Mouse (Mus musculus): ENCODE data around the gene Bves. TPM values are rescaled to one million over a fixed set of nuclear protein-coding genes. Genes with fewer than 3 reads are reported as not detected.
"Not testable (repeated sequence)": the region's sequence is repeated elsewhere in the genome, so short reads cannot be mapped to it uniquely, and the experiment has no call there.

Gene Bves
- 1.5 and 1.7 TPM in 2 replicates for polyA plus RNA-seq (2012; rRNA removed)

DNA sequence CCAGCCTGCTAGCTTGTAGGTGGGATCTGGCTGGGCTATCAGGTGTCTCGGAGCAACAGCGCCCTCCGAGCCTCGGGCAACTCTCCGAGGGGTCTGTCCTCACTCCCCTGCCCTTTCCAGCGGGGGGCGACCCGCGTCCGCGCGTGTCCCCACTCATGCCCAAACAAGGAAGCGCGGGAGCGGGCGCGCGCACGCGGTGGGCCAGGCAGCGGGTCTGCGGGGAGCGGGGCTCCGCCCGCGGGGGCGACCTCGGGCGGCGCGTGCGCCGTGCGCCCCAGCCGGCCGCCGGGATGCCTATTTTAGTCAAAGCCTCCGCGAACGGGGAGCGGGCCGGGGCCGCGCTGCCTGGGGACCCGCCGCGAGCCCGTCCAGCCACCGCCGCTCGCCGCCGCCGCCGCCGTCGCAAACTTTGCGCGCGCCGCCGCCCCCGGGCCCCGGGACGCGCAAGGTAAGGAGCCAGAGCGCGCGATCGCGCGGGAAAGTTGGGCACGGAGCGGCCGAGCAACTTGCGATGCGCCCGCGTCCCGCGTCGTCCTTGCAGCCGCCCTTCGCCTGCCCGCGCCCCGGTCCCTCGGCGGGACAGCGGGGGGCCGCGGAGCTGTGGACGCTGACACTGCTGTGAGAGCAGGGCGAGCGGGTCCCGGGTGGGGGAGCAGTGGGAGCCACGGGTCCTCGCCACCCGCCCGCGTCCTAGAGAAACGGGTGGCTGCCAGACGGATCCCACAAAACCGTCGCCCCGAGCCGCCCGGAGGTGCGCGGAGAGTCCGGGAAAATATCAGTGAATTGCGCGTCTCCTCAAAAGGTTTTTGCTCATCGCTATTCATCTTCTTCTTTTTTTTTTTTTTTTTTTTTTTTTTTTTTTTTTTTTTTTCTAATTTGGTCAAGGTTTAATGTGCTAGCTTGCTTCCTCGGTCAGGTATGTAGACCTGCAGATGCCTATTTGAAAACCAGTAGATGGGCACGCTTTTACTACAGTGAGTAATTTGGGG is at the start of gene Bves:
Gene Bves, plus strand, starts transcription at position 339 of the 989 bp plus-strand sequence.
- DNase-seq (ENCODE audit: low read depth) = no peak

DNA sequence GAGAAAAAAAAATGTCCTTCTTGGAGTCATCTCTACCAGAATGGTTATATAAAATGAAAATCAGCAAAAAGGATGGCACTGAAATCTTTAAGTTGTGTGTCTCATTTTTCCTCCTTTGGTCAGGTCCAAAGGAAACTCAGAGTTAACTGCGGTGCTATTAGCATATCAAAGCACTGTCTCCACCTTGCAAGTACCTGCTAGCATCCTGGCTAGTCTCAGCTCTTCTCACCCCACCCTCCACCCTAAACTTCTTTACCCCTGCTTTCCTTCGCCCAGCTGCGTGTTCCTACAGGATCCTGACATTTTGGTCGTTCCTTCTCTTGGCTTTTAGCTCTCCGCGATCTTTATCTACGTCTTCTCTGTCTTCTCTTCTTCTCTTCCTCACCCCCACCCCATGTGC is 47.2 kb upstream of the Bves start:
- DNase-seq (ENCODE audit: low read depth) = no peak

DNA sequence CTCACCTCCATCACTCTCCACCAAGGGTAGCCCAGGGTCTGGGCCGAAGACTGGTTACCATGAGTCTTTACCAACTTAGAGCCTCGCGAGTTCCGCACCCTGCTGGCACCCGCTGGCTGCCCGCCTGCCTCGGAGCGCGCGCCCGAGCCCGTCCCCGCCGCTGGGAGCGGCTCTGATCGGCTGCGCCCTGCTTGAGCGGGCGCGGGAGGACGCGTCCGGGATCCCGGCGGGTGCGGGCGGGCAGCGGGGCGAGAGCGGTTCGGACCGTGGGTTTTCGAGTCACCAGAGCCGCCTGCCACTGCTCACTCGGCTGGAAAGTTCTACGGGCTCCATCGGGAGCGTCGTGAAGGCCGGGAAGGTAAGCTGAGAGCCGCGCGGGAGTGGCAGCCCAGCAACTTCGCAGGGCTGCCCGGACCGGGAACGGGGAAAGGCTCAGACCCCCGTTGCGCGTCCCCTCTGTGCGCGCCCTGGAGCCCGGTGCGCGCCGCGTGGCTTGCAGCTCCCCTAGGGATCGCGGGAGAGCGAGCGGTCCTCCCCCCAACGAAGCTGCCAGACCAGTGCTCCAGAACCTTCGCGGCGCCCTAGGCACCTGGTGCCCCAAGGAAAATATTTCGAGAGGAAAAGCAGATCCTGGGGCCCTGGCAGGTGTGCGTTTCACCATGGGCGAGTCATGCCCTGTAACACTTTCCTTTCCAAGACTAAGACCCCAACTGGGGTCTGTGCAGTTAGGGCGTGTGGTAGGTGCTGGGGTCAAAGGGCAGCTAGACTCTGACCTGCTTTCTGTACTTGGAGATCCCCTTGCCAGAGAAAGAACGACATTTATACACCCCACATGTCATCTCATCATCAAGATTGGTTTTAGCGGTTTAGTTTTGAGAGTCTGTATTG is 46.1 kb upstream of the Bves start:
- DNase-seq (ENCODE audit: low read depth) = no peak

DNA sequence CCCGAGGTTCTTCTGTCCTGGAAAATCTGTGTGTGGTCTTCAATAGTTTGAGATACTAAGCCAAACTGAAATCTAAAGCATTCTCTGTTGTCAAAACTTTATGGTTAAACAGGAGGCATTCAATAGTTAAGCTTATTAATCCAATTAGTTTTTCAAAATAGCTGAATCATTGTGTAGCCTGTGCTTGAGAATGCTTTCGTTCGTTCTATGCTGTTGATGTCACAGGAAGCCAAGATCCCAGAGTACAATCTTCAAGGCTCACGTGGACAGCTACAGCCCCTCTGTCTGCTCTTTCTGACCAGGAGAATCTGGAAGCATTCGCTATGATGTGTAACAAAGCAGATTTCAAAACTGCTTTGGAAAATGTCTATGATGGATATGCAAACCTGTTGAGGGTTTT is 45.0 kb upstream of the Bves start:
- no peak for DNase-seq (ENCODE audit: low read depth)

DNA sequence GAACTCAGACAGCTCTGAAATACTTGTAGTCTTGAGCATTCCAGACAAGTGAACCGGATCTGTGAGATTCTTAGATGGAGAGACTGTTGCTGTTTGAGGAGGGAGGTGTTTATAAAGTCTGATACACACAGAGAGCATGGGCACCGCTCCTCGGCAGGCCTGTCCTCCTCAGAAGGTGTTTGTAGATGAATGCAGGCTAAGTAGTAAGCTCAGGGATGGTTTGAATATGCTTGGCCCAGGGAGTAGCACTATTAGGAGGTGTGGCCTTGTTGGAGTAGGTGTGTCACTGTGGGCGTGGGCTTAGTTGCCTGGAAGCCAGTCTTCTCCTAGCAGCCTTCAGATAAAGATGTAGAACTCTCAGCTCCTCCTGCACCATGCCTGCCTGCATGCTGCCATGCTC is 43.4 kb upstream of the Bves start:
- DNase-seq (ENCODE audit: low read depth) = not testable (repeated sequence)

DNA sequence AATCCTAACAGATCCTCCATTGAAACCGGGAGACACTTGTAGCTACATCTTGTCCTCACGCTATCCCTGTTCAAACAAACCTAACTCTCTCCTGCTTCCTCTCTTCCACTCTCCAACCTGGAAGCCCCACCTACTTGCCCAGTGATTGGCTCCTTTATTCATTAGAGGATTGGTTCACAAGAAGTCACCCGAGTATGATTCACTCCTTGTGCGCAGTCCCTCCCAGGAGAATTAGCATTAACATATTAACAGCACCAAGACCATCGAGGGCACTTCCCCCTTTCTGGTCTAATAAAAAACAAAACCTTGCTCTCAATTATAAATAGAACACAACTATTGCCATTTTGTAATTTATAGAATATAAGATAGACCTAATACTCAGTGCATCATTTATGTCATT is 40.5 kb upstream of the Bves start:
- DNase-seq (ENCODE audit: low read depth) = no peak

DNA sequence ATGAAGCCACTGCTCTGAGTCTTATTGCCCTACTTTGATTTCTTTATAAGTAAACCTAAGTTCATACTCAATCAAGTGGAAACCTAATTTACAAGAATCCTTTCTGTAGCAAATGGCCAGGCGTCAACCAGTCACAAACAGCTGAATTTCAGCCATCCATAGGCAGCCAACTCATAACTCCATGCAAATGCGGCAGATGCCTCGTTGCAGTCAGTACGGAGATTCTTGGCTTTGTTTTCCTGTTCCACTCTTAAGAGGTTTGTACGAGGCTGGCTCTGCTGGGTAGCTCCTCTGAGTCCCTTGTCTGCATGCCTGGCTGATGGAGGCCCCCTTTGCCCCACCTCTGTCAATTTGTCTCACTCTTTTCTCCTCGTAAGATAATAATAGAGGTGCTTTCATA is 37.1 kb upstream of the Bves start:
- DNase-seq (ENCODE audit: low read depth) = no peak

DNA sequence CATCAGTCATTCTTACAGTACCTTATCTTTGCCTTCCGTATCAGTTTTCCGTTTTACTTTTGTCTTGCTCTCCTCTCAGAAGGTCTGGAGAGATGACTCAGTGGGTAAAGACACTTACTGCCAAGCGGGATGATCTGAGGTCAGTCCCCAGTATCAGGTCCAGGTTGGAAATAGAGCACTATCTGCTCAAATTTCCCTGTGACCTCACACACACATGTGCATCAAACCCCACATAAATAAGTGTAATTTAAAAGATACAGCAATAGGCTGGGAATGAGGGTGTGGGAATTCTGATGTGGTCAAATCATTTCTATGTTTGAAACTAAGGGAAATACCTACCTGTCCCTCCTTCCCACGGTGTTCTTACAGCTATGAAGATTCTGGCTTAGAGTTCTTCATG is 36.1 kb upstream of the Bves start:
- no peak for DNase-seq (ENCODE audit: low read depth)

DNA sequence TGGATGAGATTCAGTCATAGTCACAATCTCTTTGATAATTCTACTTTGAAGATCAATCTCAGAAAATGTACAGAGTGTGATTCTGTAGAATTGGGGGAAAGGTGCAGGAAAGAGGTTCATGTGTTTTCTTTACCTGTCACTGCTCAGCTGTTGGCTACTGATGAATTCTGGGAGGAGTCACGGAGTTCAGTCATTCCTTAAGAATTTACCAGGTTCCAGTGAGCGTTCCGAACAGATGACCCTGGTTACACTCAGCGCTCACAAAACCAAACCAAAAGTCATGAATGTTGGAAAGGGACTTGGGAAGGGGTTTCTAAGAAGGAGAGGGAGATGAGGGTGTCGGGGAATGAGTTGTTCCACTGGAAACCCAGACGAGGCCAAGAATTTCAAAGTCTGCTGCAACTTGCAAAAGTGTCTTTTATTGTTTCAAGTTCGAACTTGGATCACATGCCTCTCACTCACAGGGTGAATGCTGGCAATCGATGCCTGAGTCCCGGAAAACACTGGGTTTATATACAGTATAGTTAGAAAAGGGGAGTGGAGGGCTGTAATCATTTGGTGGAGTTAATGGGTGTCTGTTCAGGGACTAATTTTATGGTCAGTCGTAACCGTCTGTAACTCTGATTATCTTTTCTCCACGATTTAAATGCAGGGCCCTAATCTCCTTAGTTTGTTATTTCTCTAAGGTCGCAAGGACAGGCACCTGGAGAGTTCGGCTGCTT is 32.1 kb upstream of the Bves start:
- DNase-seq (ENCODE audit: low read depth) = no peak

DNA sequence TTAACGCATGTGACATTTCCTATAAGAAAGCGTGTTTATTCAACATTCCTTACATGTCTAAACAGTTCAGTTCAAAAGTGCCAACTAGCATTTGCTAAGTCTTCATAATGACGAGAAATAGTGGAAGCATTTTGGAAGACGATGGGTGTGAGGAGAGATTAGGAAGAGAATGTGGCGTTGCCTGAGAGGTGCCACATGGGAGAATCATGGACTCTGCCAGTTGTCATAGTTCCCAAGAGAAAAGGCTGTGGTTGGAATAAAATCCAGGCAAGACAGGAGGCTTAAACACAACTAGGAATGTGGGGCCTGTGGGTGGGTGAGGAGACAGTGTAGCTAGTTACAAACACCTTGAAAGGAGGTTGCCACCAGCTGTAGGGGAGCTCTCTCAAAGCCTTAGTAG is 30.4 kb upstream of the Bves start:
- DNase-seq (ENCODE audit: low read depth) = no peak

DNA sequence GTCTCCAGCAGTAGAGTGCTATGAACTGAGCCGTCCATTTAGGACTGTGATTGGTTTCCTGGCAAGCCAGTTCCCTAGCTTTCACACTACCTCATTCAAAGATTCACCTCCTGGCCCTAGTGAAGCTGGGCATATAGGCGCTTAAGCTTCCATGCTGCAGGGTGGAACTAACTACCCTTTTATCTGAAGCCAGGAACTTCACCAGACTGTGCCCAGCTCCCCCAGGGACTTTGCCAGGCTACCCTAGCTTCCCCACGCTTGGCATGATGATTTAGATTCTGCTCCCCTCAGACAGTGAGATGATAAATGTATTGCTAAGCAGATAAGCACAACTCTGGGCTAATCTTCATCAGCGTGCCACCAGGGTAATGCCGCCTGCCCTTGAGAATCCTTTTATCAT is 24.4 kb upstream of the Bves start:
- no peak for DNase-seq (ENCODE audit: low read depth)

DNA sequence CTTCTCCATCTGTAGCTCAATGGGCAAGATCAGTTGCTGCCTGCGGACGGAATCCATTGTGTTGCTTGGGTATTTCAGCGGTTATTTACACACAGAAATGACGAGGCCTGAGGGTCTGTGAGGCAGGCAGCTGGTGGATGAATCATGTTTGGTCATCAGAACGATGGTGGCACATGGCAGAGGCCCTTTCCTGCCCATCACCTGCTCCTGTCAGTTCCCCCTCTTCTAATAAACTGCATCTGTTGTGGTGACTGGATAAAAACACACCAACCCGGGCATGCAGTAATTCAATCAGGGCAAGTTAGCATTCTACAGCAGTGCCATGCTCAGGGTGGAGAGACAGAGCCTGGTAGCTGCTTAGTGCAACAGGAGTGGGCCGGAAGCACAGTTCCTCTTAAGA is 23.9 kb upstream of the Bves start:
- DNase-seq (ENCODE audit: low read depth) = no peak

DNA sequence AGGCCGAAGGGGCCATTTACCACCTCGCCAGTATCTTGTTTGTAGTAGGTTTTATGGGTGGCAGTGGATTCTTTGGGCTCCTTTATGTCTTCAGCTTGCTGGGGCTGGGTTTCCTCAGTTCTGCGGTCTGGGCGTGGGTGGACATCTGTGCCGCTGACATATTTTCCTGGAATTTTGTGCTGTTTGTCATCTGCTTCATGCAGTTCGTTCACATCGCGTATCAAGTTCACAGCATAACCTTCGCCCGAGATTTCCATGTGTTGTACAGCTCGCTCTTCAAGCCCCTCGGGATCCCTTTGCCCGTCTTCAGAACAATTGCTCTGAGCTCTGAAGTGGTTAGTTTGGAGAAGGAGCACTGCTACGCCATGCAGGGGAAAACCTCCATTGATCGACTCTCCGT is 20.7 kb upstream of the Bves start:
- DNase-seq (ENCODE audit: low read depth) = no peak

DNA sequence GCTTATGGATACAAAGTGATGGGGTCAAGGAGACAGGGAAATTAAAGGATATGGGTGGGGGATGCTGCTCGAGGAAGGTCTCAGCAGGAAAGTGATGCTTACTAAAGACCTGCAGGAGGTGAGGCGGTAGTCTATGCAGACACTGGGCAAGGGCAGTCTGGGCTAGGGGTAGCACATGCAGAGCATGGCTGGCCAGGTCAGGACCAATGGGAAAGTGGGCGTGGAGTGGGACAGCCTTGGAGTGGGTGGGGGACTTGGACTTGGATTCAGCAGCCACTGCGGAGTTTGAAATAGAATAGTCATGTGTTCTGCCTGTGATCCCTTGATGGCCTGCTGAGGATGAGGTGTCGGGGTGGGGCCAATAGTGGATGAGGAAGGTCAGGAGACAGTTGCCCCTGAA is 16.6 kb upstream of the Bves start:
- DNase-seq (ENCODE audit: low read depth) = no peak

DNA sequence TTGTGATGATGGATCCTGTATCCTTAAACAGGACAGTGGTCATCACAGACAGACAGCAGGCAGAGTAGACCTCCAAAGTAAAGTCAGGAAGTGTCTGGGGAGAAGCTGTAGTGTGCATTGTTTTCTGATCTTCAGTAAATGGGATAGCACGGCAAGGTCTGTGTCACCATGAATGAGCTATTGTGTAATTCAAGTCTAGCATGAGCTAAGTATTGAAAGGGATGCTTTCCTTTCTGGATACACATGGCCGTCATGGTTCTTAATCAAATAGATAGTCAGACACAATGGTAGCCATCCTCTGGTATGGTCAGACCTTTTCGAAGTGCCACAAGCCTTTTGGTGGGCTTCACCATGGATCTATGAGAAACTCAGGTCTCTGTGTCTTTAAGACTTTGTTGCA is 15.3 kb upstream of the Bves start:
- no peak for DNase-seq (ENCODE audit: low read depth)

DNA sequence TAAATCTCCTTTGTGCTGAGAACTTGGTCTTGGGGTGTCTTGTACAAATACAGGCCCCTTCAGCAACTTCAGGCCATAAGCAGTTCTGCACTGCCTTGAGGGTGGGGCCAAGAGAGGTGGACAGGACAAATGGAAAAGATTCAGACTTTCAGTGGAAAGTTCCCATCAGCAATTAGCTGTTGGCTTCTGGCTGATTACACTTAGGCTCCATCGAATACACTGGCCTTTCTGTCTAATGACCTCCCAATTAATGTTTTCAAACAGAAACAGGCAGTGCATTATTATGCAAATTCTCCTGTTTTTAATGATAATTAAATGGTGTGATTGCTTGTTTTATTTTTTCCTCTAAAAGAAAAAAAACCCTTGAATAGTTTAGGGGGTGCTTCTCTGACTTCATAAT is 11.4 kb upstream of the Bves start:
- DNase-seq (ENCODE audit: low read depth) = no peak

DNA sequence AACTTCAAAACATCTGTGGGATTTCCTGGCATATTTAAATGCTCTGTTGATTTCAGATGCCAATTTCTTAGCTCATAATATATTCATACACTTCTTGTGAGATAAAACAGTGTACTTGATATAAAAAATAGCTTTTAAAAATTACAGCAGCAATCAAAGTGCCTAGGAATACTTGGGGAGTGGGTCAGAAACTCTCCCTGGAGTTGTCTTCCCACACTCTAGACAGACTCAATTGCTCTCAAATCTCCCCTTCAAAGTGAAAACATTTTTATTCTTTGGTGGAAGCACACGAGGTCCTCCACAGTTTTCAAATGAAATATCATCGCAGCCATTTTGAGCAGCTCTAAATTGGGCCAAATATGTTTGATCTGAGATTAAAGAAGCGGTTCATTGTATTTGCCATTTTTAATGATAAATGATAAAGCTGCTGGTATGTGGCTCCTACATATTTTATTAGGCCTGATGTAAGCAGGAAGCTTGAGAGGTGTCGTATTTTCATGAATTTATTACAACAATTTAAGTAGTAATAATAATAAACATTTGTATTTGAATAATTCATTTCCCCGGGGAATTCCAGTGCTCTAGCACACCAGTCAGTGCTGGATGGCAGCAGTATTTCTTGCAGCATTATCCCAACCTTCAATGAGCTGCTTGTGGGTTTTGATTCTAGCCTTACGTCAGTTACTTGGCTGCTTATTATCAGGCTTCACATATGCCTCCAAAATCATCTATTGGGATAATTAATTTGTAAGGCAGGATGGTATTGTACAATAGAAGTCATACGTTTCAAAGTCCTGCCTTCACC is 7.2 kb upstream of the Bves start:
- DNase-seq (ENCODE audit: low read depth) = no peak

DNA sequence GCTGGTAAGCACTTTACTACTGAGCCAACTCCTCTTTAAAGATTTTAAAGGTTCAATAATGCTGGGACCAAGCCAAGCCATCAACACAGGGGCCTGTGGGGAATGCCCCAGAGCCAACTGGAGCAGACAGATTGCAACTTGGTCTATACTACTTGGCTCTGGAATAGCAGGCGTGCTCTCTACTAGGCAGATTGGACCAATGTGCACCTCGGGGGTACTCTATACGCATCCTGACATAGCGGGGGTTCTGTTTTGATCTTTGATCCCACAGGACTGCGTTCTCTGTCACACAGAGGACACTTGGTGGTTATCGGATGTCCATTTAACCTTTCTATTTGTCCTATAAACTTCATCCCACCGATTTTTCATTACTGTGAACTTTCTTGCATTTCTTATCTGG is 647 bp upstream of the Bves start:
- DNase-seq (ENCODE audit: low read depth) = no peak

DNA sequence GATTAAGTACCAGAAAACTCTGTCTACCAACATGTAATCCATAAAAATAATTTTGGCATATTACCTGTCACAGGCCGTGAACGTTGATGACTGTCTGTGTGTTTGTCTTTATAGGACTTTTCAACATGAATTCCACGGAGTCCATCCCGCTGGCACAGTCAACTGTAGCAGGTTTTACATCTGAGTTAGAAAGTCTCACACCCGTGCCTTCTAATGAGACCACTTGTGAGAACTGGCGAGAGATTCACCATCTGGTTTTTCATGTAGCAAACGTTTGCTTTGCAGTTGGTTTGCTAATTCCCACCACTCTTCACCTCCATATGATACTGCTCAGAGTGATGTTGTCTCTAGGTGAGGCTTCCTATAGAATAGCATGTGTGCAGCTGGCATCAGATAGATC is 3.5 kb downstream of the Bves start:
- DNase-seq (ENCODE audit: low read depth) = no peak

DNA sequence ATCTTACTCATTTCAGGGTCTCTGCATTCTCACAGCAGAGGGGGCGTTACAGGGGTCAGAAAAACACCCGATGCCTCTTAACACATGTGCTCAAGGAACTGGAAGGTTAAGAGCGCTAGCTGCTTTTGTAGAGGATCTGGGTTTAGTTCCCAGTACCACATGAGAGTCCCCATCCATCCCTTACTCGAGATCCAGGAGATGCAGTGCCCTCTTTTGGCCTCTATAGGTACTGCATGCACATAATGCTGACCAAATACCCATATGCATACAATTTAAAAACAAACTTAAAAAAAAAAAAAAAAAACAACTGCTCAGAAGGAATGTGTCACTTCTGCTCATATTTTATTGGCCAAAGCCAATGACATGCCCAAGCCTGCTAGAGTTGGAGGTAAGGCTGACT is 8.8 kb downstream of the Bves start:
- DNase-seq (ENCODE audit: low read depth) = no peak

DNA sequence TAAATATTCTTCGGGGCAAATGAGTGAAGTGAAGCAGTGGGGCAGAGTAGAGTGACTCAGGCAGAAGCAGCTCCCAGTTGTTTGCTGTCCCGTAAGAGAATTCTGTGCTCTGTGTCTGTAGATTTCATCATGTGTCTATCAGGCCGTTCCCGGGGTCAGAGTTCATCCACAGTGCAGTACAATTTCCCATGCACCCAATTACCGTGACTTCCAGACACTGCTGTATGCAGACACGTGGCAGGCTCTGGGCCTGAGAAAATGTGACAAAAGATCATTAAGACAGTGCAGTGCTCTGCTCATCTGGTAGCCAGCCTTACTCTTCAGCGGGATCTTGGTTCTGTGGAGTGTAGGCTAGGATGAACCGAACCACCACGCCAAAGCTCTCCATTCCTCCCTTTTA is 9.6 kb downstream of the Bves start:
- DNase-seq (ENCODE audit: low read depth) = no peak

Measured in gonadal fat pad, adult 2 months (tissue).